Mouse (Mus musculus) layer of hippocampus, postnatal 10 days (tissue): Measurements from ENCODE around the gene Irx4. TPM values are rescaled to one million over a fixed set of nuclear protein-coding genes. Genes with fewer than 3 reads are reported as not detected.

ENCODE experiments used
- DNase-seq, 2 experiments: peaks; one replicate each; pipeline ENCODE4 v3.0.0; 2021; ENCODE audit warnings: low spot score in 2 of 2
- total RNA-seq, 2 experiments: library from RNA; stranded (reverse); gene quantifications; 2 replicates each; pipeline ENCODE4 v1.2.3; 2021

Gene Irx4
- total RNA-seq, 2 experiments from 2014 or later = not detected

DNA sequence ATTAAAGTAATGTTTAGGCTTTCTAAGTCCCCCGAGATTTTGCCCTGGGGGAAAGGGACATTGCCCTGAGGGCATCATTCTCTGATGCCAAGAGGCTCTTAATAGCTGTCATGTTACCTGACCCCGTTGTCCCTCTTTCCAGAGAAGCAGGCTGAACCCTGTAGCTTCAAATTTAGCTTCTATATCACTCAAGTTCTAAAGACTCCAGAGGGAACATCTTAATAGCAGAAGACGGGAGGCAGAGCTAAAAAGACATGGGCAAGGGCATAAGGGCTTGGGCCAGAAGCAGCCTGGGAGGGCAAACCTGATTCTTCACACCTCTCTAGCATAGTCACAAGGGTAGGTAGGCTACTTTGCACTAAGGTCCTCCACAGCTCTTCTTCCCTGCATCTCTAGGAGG, 9.6 kb downstream of the Irx4 start:
- no peak for DNase-seq

DNA sequence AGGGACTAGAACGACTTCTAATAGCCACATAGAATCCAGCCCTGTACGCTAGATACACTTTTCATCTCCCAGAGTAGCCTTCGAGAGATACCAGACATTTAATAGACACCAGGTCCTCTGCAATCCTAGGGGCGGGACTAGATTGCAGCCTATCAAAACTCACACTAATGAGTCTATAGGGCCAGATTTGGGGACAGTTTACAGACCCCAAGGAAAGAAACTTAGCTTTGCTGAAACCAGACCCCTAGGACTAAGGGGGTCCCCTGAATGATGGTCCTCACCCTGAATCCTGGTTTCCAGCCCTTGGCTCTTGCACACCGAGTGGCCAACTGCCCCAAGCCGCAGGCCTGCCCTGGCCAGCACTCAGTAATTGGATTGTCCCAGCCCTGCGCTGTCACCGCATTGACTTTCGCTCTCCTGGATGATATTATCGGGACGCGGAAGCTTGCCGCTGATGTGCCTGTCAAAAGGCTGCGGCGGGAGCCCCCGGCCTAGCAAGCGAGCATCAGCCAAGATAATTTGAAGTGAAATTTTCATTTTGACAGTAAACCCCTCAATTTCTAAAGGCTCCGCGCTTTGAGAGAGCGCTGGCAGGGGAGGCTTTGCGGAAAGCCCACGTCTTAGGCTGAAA, 10.3 kb downstream of the Irx4 start:
- DNase-seq = no peak

DNA sequence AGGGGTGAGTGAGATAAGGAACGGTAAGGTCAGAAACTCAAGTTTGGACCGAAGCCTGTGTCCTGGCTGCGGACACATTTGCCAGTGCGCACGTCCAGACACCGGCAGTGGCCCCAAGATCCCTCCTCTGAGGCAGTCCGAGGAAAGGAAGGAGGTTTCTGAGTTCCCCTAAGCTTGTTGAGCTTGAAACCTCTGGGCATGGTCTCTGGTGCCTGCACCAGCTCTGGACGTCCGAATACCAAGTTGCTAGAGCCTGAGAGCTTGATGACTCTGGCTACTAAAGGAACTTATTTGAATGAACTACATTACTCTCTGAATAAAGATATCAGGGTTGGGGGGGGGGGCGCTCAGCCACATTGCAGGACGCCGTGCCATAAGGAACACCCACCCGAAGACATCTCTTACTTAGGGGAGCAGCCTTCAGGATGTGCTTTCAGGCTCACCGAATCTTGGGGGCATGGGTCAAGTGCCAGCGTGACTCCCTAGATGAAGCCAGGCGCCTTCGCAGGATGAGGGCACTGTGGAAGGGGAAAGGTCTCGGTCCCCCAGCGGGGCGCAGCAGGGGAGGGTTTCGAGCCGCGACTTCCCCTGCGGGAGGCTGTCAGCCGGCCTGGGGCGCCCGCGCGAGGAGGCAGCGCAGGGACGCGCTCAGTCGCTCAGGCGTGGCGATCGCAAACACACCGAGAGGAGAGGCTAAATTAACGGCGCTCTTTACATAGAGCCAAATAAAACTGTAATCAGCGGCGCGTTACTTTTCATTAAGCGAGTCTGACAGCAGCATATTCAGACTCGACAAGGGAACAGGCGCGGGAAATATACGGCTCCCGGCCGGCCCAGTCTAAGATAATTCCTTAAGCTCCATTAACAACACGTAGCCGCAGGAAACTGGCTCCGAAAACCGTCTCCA, 11.3 kb downstream of the Irx4 start:
- no peak for DNase-seq

DNA sequence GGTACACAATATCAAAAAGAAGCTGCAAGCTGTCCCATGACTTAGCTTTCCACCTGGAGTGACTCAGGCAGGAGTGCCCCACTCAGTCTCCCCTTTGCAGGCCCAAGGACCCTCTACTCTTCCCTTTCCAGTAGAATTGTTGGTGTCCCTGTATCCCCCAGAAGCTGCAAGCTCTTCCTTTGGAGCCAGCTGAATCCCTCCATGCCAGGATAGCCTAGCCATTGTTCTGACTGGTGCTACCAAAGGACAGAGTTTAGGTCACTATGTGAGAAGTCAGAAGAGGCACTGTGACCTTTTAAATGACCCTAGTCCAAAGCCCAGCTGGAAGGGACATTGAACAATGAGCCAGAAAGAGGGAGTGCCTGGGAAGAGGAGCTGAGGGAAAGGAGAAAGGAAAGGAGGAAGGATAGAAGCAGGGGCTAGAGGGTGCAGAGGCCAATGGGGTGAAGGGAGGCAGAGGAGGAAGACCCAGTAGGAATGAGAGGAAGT, 12.6 kb downstream of the Irx4 start:
- no peak for DNase-seq

DNA sequence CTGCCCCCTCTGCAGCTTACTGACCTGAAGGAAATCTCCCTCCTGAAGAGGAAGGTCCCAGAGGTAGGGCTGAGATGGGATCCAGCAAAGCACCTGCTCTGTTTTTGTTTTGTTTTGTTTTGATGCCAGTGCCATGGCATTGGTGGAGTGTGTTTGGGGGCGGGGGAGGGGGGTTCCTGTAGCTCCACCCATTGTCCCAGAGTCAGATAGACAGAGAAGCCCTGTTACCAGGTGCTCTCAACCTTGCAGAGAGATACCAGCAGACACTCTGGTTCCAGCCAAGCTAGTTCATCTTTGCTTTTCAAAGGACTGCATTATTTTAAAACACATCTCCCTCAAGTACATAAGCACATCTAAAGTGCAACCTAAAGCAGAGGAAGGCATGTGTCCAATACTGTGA, 13.3 kb downstream of the Irx4 start:
- DNase-seq = no peak

DNA sequence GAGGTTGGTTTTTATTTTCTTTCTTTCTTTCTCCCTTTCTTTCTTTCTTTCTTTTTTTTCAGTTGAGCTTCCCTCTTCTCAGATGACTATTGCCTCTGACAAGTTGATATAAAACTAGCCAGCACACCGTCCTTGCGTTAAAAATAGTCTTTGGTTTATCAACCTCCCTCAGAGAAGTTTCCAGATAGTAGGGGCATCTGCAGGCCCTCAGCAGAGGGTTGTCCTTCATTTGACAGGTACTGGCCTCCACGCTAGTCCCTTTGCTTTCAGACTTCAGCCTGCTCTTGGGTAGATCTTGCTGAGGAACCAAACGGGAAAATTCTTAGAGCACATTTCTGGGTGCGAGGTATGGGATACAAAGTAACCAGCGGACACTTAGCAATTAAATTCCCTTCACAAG, 17.1 kb downstream of the Irx4 start:
- no peak for DNase-seq

DNA sequence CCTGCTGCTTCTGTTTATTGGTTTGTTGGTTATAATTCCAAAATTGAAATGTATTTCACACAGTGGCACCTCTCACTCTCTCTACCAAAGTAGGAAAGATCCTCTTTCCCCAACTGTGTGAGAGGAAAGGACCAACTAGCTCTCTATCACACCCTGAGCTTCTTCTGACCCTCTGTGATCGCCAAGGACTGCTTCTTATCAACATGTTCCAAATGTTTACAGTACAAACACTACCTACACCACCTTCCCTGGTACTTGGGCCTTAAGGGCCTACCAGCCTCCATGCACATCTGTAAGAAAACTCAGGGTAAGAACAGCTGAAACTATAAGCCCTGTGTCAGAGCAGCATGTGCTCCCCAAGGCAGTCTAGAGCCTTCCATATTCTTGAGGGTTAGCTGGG, 17.5 kb downstream of the Irx4 start:
- DNase-seq = no peak

DNA sequence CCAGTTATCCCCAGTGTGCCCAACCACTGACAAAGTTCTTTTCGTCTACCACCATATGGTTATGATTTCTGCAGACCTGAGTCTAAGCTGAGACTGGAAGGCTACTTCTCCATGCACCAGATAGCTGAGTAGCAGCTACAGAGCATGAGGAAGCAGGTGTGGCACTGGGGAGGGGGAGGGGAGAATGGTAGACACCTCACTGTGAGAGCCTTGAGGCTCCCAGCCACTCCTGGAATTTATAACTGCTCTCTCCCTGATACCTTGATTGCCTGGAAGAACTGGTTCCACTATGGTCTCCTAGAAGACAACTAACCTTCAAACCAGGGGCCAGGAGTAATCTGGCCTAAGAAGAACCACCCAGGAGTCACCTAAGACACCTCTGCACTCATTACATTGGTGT, 18.9 kb downstream of the Irx4 start:
- DNase-seq = no peak

DNA sequence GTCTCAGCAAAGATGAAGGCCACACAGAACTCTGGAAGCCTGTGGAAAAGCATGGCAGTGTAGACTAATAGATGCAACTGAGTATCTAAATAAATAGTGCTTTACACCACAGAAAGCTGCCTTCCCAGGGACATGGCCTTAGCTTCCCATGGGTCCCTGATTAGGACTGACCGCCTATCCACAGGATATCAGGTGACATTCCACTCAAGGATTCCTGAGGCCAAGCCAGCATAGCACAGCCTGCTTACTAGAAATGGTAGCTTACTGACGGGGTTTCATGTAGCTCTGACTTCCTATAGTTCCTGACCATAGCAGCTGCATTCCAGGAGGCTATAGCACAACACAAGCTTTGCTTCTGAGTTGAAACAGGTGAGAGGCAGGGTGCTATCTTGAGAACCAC, 22.1 kb downstream of the Irx4 start:
- DNase-seq = no peak

DNA sequence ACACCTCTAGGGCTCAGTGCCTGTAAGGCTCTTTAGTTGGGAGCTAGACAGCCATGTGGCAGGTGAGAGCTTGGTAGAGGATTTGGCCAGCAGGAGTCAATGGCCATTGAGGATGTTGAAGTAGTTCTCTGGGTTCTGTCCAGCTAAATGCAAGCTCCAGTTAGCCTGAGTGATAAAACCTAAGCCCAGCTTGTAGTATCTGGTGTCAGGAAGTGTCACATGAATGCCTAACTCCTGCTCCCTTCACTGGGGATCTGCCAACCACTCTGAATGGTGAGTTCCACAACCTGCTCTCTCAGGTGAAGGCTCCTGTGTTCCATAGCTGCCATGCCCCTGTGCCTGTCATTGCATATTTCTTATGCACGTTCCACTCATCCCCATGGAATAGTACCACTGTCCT, 23.3 kb downstream of the Irx4 start:
- no peak for DNase-seq

DNA sequence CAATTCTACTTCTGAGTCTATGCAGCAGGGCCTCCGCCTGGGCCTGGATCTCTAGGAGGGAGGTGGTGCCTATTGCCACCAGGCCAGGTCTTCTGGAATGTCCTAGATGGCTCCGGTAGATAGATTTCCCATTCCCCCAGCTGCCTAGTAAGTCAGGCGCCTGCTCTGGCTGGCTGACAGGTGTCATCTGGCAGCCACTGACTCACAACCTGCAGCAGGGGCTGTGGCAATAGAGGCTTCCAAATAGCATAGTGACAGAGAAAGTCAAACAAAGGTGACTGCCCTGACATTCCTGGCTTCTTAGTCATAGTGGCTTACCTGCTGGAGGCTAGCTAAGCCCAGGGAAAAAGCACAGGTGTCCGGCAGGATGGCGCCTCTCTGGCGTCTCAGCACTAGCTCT, 29.9 kb downstream of the Irx4 start:
- DNase-seq = no peak

DNA sequence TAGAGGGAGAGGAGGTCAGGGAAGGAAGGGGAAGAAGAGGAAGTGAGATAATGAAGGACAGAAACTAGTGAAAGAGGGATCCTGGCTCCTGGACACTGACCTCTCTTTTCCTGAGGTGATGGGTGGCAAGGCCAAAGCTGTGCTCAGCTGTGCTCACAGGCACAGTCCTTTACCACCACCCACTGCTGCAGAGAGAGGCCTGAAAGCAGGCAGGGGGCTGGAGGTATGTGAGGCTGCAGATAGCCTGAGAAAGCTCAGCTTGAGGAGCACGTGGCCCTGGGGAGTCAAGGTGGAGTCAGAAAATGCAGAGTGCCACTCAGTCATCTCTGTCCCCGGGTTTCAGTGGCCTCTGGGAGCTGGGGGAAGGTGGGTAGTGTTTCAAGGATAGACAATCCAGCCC, 30.8 kb downstream of the Irx4 start:
- DNase-seq = no peak

DNA sequence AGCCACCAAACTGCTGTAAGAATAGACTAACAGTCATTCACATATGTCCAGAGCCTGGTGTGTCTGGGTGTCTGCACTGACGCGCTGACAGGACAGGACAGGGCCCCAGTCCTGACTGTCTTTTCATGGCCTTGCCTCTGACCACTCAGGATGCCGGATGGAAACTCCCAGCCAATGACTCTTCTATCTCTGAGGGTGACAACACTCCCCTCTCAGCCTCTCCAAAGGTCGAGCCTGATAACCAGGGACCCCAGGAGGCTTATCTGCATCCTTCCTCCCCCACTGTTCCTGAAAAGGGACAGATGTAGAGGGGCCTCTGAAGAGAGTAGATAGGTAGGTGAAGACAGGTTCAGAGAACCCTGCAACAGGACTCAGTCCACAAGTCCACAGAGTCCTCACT, 38.4 kb downstream of the Irx4 start:
- DNase-seq = no peak

DNA sequence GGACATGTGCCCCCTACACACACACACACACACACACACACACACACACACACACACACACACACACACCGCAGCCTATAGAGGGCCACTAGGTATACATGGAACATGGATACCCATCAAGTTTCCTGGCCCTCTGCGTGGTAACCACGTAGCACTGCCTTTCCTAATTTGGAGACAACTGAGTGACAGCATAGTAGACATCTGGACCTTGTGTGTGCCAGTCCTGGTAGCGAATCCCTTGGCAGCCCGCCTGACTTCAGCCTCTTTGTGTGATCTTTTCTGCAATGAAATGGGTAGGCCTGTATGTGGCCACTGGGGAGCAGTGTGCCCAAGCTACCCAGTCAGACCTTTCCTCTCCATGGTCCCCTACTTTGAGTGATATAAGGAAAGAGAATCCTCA, 39.0 kb downstream of the Irx4 start:
- peak; percentile 23 to 46 for DNase-seq

DNA sequence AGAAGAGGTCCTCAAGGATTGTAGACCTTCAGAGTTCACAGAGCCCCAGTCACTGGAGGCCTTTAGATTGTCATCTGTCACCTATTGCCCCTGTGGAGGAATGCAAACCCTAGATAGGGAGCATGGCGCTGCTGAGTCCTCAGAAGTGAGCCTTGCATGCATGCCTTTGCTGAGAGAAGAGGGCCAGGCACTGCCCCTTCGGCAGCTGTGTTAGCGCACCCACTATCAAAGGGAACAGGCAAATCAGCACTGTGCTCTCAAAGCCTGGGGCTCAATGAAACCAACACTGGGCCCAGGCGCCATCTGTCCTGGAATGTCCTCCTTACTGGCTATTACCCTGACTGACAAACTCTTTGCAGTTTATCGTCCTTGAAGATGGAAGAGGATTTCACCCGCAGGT, 44.5 kb downstream of the Irx4 start:
- DNase-seq = no peak

DNA sequence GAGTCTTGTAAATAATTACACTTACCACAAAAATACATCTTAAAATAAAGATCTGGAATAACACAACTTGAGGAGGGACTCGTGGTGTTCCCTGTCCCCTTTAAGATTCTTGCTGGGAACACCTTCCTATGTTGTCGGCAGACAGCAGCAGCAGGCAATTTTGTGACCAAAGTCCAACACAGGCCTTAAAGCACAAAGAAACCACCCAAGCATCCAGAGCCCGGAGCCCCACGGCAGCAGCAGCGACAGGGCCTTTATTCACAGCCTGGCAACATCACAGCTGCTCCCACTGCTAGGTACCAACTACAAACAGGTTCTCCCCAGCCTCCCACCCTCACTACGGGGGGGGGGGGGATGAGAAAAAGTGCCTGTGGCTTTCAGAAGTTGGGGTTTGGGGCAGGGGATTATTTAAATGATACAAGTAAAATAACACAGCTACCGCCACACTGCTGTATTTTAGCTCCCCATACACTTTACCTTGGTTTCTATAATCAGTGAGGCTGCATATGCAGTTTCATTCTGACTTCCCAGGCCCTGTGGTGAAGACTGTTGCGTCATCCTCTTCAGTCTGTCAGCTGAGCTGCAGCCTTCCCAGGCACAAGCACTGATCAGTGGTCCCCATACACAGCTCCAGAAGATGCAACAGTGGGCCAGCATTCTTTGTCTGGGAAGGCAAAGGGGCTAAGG, 45.3 kb downstream of the Irx4 start:
- no peak for DNase-seq

DNA sequence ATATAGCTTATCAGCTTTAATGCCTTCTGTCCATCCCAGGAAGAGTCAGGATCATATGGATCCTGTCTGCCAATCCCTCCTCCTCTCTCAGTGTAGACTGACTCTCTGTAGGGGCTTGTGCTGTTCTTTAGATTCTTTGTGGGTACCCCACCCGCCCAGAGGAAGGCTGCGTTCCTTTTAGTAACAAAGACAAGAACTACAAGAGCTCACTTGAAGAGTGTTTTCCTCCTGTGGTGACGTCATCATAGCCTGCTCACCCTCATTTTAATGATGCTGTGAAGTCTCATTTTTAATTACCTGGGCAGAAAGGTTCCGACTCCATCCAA, 45.8 kb downstream of the Irx4 start:
- DNase-seq = no peak

DNA sequence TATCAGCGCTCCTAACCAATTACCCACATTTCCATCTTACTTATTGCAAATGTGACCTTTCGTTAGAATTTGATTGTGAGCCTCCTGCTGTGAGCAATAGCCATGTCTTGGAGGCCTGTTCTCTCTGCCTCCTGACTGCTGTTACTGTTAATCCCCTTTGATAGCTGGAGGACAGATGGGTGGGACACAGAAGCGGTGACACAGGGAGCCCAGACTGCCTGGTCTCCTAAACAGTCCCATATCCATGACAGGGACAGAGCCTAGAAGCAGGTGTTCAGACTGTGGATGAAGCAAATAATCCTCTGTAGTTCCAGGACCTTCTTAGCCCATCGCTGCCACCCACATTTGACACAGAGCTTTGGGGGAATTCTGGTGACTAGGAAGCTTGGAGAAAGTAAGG, 46.2 kb downstream of the Irx4 start:
- no peak for DNase-seq

DNA sequence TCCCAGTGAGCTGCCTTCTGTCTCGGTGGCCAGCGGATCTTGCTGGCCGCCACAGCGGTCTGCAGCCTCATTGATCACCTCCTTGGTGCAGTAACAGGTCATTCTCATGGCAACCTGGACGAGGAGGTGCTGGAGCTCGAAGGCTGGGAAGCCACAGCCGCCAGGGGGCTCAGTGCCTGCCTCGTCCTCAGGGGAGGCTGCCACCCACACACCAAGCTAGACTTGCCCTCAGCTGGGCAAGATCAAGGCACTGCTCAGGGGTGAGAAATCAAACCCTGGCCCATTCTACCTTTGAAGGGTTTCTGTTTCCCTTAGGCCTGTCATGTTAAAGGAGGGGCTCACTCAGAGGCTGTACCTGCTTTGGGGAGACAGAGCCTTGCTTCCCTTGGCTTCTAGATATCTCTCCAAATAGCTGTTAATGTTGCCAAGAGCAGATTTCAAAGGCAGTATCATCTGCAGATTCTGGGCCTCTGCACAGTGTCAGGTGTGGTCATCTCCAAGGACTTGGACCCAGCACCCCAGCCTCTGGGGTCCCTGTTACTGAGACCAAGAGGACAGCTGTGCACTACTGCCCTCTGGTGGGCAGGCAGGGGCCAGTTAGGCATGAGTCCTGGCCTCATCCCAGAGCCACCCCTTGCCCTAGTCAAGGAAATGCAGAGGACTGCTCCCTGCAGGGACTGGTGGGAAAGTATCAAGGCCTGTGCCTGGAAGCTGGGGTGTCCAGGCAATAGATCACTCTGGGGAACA, 50.1 kb downstream of the Irx4 start:
- DNase-seq = peak; percentile 50 to 56
